Mouse (Mus musculus) midbrain, postnatal 0 days (tissue): ENCODE results near the gene Orm1. TPM values are rescaled to one million over a fixed set of nuclear protein-coding genes. Genes with fewer than 3 reads are reported as not detected.

Source experiments
- ATAC-seq: fragments of 200-750 bp; cut with Nextera tagmentation; 2 replicates; pipeline ENCODE4 v1.8.0; 2017; ENCODE audit warnings: moderate number of reproducible peaks, mild to moderate bottlenecking, moderate TSS enrichment, moderate library complexity; ENCODE audit not compliant: low FRiP score
- DNase-seq: peaks from one replicate; pipeline ENCODE4 v3.0.0-alpha.2; 2015; ENCODE audit warnings: low spot score
- H3K27ac ChIP-seq: fragments of 300-500 bp; sonication (generic); 2 replicates; pipeline ENCODE4 v1.5.1; 2014; ENCODE audit warnings: low read depth, mild to moderate bottlenecking, low read length, mixed read lengths
- H3K27me3 ChIP-seq: fragments of 300-500 bp; sonication (generic); 2 replicates; pipeline ENCODE4 v1.6.1; 2014; ENCODE audit warnings: low read length, control low read depth, mixed read lengths; ENCODE audit not compliant: insufficient read depth
- H3K36me3 ChIP-seq: fragments of 300-500 bp; sonication (generic); 2 replicates; pipeline ENCODE4 v1.6.1; 2014; ENCODE audit warnings: low read length, control low read depth, mixed read lengths; ENCODE audit not compliant: insufficient read depth
- H3K4me1 ChIP-seq: fragments of 300-500 bp; sonication (generic); 2 replicates; pipeline ENCODE4 v1.6.1; 2014; ENCODE audit warnings: mild to moderate bottlenecking, control low read depth, antibody characterized with exemption, low read length, mixed read lengths; ENCODE audit not compliant: insufficient read depth
- H3K4me2 ChIP-seq: fragments of 300-500 bp; sonication (generic); 2 replicates; pipeline ENCODE4 v1.6.1; 2014; ENCODE audit warnings: low read depth, mild to moderate bottlenecking, low read length, mixed read lengths; ENCODE audit not compliant: poor library complexity, severe bottlenecking
- H3K4me3 ChIP-seq: fragments of 300-500 bp; sonication (generic); 2 replicates; pipeline ENCODE4 v1.5.1; 2014; ENCODE audit warnings: low read depth, mild to moderate bottlenecking, low read length, moderate library complexity
- H3K9ac ChIP-seq: fragments of 300-500 bp; sonication (generic); replicated peaks from 2 replicates; pipeline ENCODE4 v1.6.1; 2014; ENCODE audit warnings: mild to moderate bottlenecking, low read length, moderate library complexity, mixed read lengths; ENCODE audit not compliant: poor library complexity, severe bottlenecking
- H3K9me3 ChIP-seq: fragments of 300-500 bp; sonication (generic); 2 replicates; pipeline ENCODE4 v1.6.1; 2016; ENCODE audit warnings: low read length, control low read depth
- CTCF ChIP-seq: IDR thresholded peaks from 2 replicates; pipeline ENCODE4 v1.5.1; 2016; ENCODE audit warnings: antibody characterized with exemption, mild to moderate bottlenecking
- WGBS: fragments of 180-500 bp; shearing (Covaris S2); extraction: QIAGEN DNeasy Blood & Tissue Kit; methylation state at CpG from one replicate; pipeline ENCODE4 v1.1.7; 2014; 5-methylcytosine and 5-hydroxymethylcytosine counted together
- polyA plus RNA-seq: library from polyadenylated mRNA; unstranded; fragments of >200 nt; fragmentation: Nextera tagmentation; extraction: Ambion mirVana; gene quantifications from 2 replicates; pipeline ENCODE4 v1.2.1, GENCODE M21; 2015
- total RNA-seq: library from RNA; depleted of rRNA; stranded (reverse); fragments of >200 nt; gene quantifications from 2 replicates; pipeline ENCODE4 v1.2.3, GENCODE M21; 2014

The Orm1 gene
- total and polyA plus RNA-seq, 2 experiments from 2014 or later, result not detected

- WGBS, result 71% methylated on average over 6 of the region's 6 CpGs
- no peak for DNase-seq
- no peak for TF ChIP-seq CTCF
- Histone ChIP-seq H3K27me3 (no peaks in the 10 kb centered on the region), H3K9ac (no peak overlapping the region), H3K36me3 (no peaks in the 10 kb centered on the region), H3K4me3 (no peak overlapping the region), H3K4me2 (no peak overlapping the region), H3K27ac (no peak overlapping the region), H3K4me1 (no peaks in the 10 kb centered on the region), H3K9me3 (no peaks in the 10 kb centered on the region)
- no peak for ATAC-seq
These were observed 15.5 kb downstream of the Orm1 start for GRCm38 (mm10) chr4:63359861-63360260.

- no peak for TF ChIP-seq CTCF
- peak within 1 kb of the TSS; percentile 24; the same call in 1 of the 2 replicates for H3K9ac ChIP-seq
These were observed 17.8 kb downstream of the Orm1 start, which contains the start of gene Orm2 for GRCm38 (mm10) chr4:63362150-63362549. Orm2 (plus strand) TSS chr4:63362449.

GRCm38 (mm10) chr4:63368577-63368976 is 24.2 kb downstream of the Orm1 start:
- Histone ChIP-seq H3K4me3 (no peak overlapping the region), H3K36me3 (no peaks in the 10 kb centered on the region), H3K27ac (no peak overlapping the region), H3K9ac (no peak overlapping the region), H3K4me1 (no peaks in the 10 kb centered on the region), H3K27me3 (no peaks in the 10 kb centered on the region), H3K9me3 (no peaks in the 10 kb centered on the region), H3K4me2 (no peak overlapping the region)
- peak; percentile 95 for TF ChIP-seq CTCF
- ATAC-seq (peak; percentile 54), DNase-seq (peak; percentile 77)
- 15% methylated on average over 4 of the region's 4 CpGs for WGBS

More at GRCm38 (mm10) chr4:63362150-63362549, 17.8 kb downstream of the Orm1 start, which contains the start of gene Orm2:
- Histone ChIP-seq H3K36me3 (no peaks in the 10 kb centered on the region), H3K27ac (no peak within 1 kb of the TSS), H3K4me1 (no peaks in the 10 kb centered on the region), H3K4me2 (no peak within 1 kb of the TSS), H3K27me3 (no peaks in the 10 kb centered on the region), H3K4me3 (no peak within 1 kb of the TSS), H3K9me3 (no peaks in the 10 kb centered on the region)
- DNase-seq (no peak), ATAC-seq (no peak)
- 85% methylated on average over 5 of the region's 5 CpGs for WGBS

GRCm38 (mm10) chr4:63370897-63371296 is 26.5 kb downstream of the Orm1 start:
- 36% methylated on average over 7 of the region's 7 CpGs for WGBS

GRCm38 (mm10) chr4:63371890-63372289 is 27.5 kb downstream of the Orm1 start:
- DNase-seq (peak; percentile 63), ATAC-seq (no peak)
- Histone ChIP-seq H3K4me3 (no peak overlapping the region), H3K36me3 (no peaks in the 10 kb centered on the region), H3K9ac (no peak overlapping the region), H3K9me3 (no peaks in the 10 kb centered on the region), H3K27me3 (no peaks in the 10 kb centered on the region), H3K4me1 (no peaks in the 10 kb centered on the region), H3K4me2 (no peak overlapping the region), H3K27ac (no peak overlapping the region)
- 55% methylated on average over 3 of the region's 3 CpGs for WGBS
- TF ChIP-seq CTCF, result peak; percentile 72

More at GRCm38 (mm10) chr4:63370897-63371296, 26.5 kb downstream of the Orm1 start:
- no peaks in the 10 kb centered on the region for H3K36me3 ChIP-seq
- H3K4me2 ChIP-seq, result no peak overlapping the region
- H3K27me3 ChIP-seq, result no peaks in the 10 kb centered on the region
- H3K9ac ChIP-seq, result no peak overlapping the region
- ATAC-seq (no peak), DNase-seq (no peak)
- H3K4me1 ChIP-seq, result no peaks in the 10 kb centered on the region
- TF ChIP-seq CTCF, result no peak
- no peaks in the 10 kb centered on the region for H3K9me3 ChIP-seq
- H3K27ac ChIP-seq, result no peak overlapping the region
- no peak overlapping the region for H3K4me3 ChIP-seq

- Histone ChIP-seq H3K9ac (no peak overlapping the region), H3K4me3 (no peak overlapping the region), H3K27me3 (no peaks in the 10 kb centered on the region), H3K27ac (no peak overlapping the region), H3K4me1 (no peaks in the 10 kb centered on the region), H3K4me2 (no peak overlapping the region), H3K9me3 (no peaks in the 10 kb centered on the region), H3K36me3 (no peaks in the 10 kb centered on the region)
- WGBS, result over 99% methylated on average over 8 of the region's 8 CpGs
- no peak for TF ChIP-seq CTCF
- DNase-seq (no peak), ATAC-seq (no peak)
These were observed 29.0 kb downstream of the Orm1 start for GRCm38 (mm10) chr4:63373404-63373803.
